Mouse (Mus musculus) forebrain, embryonic 16.5 days (tissue): ENCODE data around the gene Ankrd33b. TPM values are rescaled to one million over a fixed set of nuclear protein-coding genes. Genes with fewer than 3 reads are reported as not detected.

Source experiments
- ATAC-seq: fragments of 200-750 bp; cut with Nextera tagmentation; 2 replicates; pipeline ENCODE4 v1.8.0; 2017; ENCODE audit warnings: mild to moderate bottlenecking, moderate library complexity
- H3K27ac ChIP-seq: fragments of 300-500 bp; sonication (generic); 2 replicates; pipeline ENCODE4 v1.5.1; 2014; ENCODE audit warnings: low read length, control low read depth
- H3K27me3 ChIP-seq: fragments of 300-500 bp; sonication (generic); replicated peaks from 2 replicates; pipeline ENCODE4 v1.6.1; 2014; ENCODE audit warnings: low read length; ENCODE audit not compliant: control insufficient read depth, insufficient read depth
- H3K36me3 ChIP-seq: fragments of 300-500 bp; sonication (generic); 2 replicates; pipeline ENCODE4 v1.6.1; 2014; ENCODE audit not compliant: control insufficient read depth, insufficient read depth
- H3K4me1 ChIP-seq: fragments of 300-500 bp; sonication (generic); replicated peaks from 2 replicates; pipeline ENCODE4 v1.6.1; 2014; ENCODE audit warnings: low read length; ENCODE audit not compliant: control insufficient read depth, insufficient read depth
- H3K4me2 ChIP-seq: fragments of 300-500 bp; sonication (generic); 2 replicates; pipeline ENCODE4 v1.6.1; 2014; ENCODE audit warnings: mild to moderate bottlenecking, low read length, control low read depth
- H3K4me3 ChIP-seq: fragments of 300-500 bp; sonication (generic); replicated peaks from 2 replicates; pipeline ENCODE4 v1.5.1; 2014; ENCODE audit warnings: mild to moderate bottlenecking, low read length, control low read depth
- H3K9ac ChIP-seq: fragments of 300-500 bp; sonication (generic); replicated peaks from 2 replicates; pipeline ENCODE4 v1.6.1; 2014; ENCODE audit warnings: low read depth, low read length, control low read depth
- H3K9me3 ChIP-seq: fragments of 300-500 bp; sonication (generic); 2 replicates; pipeline ENCODE4 v1.6.1; 2016; ENCODE audit warnings: low read length; ENCODE audit not compliant: control insufficient read depth
- WGBS: fragments of 180-500 bp; shearing (Covaris S2); extraction: QIAGEN DNeasy Blood & Tissue Kit; methylation state at CpG from one replicate; pipeline ENCODE4 v1.1.7; 2014; 5-methylcytosine and 5-hydroxymethylcytosine counted together
- polyA plus RNA-seq: library from polyadenylated mRNA; unstranded; fragments of >200 nt; fragmentation: Nextera tagmentation; extraction: Ambion mirVana; gene quantifications from 2 replicates; pipeline ENCODE4 v1.2.1, GENCODE M21; 2015

Ankrd33b gene
- polyA plus RNA-seq, 1 experiment from 2014 or later = 0.53 TPM

DNA sequence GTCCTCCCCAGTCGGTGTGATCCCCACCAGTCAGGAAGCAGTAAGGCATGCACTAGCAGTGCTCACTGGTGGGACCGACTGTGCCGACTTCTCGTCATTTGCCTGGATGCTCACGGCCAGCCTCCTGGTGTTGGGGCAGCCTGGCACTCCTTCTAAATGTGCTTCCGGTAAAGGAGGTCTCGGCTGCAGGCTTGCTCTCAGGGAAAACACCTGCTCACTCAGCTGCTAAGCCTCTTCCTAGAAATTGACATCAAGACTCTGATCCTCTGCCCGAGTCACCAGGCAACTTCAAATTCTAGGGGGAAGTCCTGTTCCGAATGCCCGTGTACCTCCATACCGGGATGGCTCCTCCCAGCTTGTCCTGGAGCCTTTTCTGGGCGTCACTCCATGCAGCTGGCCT, 101.7 kb downstream of the Ankrd33b start:
- H3K4me1 ChIP-seq = no peaks in the 10 kb centered on the region; the same call in 1 of the 2 replicates
- no peaks in the 10 kb centered on the region for H3K9me3 ChIP-seq
- H3K27ac ChIP-seq = no peak overlapping the region
- ATAC-seq = no peak
- H3K36me3 ChIP-seq = no peaks in the 10 kb centered on the region
- H3K4me3 ChIP-seq = no peak overlapping the region
- H3K4me2 ChIP-seq = no peak overlapping the region
- WGBS = 90% methylated on average over 12 of the region's 12 CpGs
- no peak overlapping the region for H3K9ac ChIP-seq
- no peaks in the 10 kb centered on the region for H3K27me3 ChIP-seq

DNA sequence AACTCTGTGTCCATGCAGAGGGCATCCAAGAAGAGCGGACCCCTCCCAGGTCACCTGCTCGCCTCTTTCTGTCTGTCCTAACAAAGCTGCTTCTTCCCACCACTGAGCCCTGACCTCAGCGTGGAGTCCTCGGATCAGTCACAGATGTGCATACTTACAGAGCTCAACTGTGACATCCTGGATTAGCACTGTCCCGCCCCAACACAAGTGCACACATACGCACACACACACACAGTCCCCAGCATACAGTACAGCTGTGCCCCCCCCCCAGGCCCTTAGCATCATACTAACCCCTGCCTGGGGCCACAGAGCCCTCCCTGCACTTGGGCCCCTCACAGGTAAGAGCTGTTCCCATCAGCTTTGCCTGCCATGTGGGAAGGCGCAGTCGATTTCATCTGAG, 102.1 kb downstream of the Ankrd33b start:
- H3K4me1 ChIP-seq = no peaks in the 10 kb centered on the region; the same call in 1 of the 2 replicates
- no peak overlapping the region for H3K27ac ChIP-seq
- no peak overlapping the region for H3K4me2 ChIP-seq
- H3K9ac ChIP-seq = no peak overlapping the region
- H3K4me3 ChIP-seq = no peak overlapping the region
- H3K36me3 ChIP-seq = no peaks in the 10 kb centered on the region
- no peaks in the 10 kb centered on the region for H3K27me3 ChIP-seq
- ATAC-seq = peak; percentile 43
- no peaks in the 10 kb centered on the region for H3K9me3 ChIP-seq
- 92% methylated on average over 8 of the region's 8 CpGs for WGBS

DNA sequence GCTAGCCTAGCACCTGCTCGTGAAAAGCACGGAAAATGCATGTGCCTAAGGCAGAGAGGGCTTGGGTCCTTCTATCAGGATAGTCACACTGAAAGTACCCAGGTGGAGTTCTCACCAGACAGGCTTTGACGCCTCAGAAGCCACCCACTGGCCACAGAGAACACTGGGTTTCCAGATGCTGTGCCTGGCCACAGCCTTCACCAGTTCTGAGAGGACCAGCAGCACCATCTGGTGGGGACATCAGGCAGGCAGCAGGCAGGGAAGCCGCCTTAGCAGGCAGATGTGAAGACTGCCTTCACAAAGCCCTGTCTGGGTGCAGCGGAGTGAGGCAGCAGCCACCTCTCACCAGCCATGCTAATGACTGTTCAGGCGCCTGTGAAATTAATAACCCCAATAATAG, 102.7 kb downstream of the Ankrd33b start:
- Histone ChIP-seq H3K4me2 (no peak overlapping the region), H3K36me3 (no peaks in the 10 kb centered on the region), H3K4me1 (no peaks in the 10 kb centered on the region; the same call in 1 of the 2 replicates), H3K9ac (no peak overlapping the region), H3K4me3 (no peak overlapping the region), H3K27me3 (no peaks in the 10 kb centered on the region), H3K27ac (no peak overlapping the region), H3K9me3 (no peaks in the 10 kb centered on the region)
- 26% methylated on average over 6 of the region's 6 CpGs for WGBS
- ATAC-seq = peak; percentile 93

DNA sequence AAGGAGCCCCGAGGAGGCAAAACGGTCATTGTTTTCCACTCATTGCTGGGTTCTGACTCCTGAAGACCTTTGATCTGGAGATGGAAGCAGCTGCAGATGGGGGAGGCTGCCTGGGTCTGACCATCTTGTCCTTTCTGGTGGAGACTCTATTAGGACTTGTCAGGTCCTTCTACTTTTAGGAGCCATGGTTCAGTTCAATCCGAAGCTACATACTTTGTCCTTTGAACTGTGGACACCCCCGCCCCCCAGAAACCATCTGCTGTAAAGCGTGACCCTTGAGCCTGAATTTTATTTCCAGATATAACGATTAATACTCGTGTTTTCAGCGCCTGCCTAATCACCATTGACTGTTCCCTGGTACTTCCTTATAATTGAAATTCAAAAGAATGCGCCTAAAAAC, 105.2 kb downstream of the Ankrd33b start:
- no peak overlapping the region for H3K9ac ChIP-seq
- H3K36me3 ChIP-seq = no peaks in the 10 kb centered on the region
- H3K9me3 ChIP-seq = no peaks in the 10 kb centered on the region
- no peak overlapping the region for H3K4me2 ChIP-seq
- WGBS = 79% methylated on average over 9 of the region's 9 CpGs
- peaks cover 1% of the 10 kb centered on the region for H3K4me1 ChIP-seq
- H3K4me3 ChIP-seq = no peak overlapping the region
- no peaks in the 10 kb centered on the region for H3K27me3 ChIP-seq
- no peak overlapping the region for H3K27ac ChIP-seq
- no peak for ATAC-seq

DNA sequence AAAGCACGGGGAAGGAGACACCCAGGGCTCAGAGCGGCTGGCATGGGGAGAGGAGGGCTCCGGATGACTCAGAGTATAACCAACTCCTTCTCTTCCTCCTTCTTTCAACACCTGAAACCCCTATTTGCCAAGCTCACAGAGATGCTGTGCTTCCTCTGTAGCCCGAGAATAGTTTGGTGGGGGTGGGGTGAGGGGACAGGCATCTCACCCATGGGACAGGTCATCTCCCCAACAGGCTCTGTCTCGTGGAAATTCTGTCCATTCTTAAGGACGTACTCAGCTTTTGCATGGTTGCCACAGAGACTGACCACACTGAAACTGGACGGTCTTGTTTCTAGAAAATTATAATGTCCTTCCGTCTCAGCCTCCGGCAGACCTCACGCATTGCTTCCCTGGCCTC, 106.4 kb downstream of the Ankrd33b start:
- H3K27me3 ChIP-seq = no peaks in the 10 kb centered on the region
- no peak overlapping the region for H3K27ac ChIP-seq
- H3K4me2 ChIP-seq = no peak overlapping the region
- peaks cover 10% of the 10 kb centered on the region for H3K4me1 ChIP-seq
- no peak overlapping the region for H3K9ac ChIP-seq
- H3K4me3 ChIP-seq = no peak overlapping the region
- ATAC-seq = no peak
- H3K9me3 ChIP-seq = no peaks in the 10 kb centered on the region
- H3K36me3 ChIP-seq = no peaks in the 10 kb centered on the region
- 93% methylated on average over 10 of the region's 10 CpGs for WGBS

DNA sequence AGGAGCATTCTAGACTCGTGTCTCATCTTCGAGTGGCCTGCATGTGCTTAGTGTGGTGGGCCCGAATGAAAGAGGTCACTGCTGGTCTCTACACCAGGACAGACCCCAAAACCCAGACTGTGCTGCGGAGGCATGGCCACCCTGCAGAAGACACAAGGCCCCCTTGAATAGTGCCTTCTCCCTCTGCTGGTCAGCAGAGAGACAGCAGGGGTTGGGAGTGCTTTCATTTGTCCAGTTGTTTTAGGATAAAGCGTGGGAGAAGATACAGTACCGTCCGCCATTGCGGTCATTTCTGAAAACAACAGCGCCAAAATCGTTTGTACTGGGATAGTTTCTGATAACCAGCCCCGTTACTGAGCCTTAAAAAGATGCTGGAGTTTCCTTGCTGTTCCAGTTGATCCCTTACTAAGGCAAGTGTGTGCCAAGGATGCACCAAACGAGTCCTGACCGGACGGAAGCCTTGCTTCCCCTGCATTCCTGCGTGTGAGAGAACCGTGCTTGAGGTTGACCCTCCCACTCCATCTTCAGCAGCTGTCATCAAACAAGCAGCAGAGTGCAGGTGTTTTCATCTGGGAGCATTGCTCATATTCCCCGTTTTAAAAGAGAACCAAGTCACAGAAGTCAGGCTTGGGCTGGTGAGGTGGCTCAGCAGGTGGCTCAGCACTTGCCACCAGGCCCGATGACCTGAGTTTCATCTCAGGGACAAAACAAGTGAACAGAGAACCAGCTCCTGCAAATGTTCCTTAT, 108.7 kb downstream of the Ankrd33b start:
- WGBS = 89% methylated on average over 18 of the region's 18 CpGs
- H3K9ac ChIP-seq = no peak overlapping the region
- ATAC-seq = no peak

DNA sequence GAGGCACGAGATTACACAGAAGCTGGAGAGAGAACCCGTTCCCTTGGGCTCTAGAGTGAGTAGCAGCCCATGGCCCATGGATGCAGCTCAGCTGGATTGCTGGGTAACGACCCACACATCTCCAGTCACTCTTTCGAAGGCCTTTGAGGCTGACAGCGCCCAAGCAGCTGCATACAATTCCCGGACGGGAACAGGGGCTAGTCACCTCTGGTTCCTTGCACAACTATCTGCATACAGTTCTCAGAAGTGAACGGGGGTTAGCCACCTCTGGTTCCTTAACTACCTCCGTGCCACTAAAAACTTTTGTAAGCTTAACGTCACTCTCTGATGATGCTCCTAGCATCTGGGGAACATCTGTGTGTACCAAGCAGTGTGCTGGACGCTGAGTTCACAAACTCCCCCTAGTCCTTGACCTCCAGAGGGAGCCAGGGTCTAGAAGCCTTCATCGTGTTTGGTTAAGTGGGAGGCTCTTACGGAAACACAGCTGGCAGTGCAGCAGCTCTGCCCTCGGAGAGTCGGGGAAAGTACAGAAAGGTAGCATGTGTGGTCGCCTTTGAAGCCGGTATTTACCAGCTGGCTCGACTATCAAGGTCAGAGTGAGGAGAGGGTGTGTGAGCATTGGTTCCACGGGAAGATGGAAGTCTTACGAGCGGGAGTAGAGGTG, 109.4 kb downstream of the Ankrd33b start:
- Histone ChIP-seq H3K4me3 (no peak overlapping the region), H3K9ac (no peak overlapping the region)

More for the DNA sequence above, 108.7 kb downstream of the Ankrd33b start:
- no peaks in the 10 kb centered on the region for H3K9me3 ChIP-seq
- no peak overlapping the region for H3K4me2 ChIP-seq
- H3K4me3 ChIP-seq = no peak overlapping the region
- H3K27ac ChIP-seq = no peak overlapping the region
- H3K36me3 ChIP-seq = no peaks in the 10 kb centered on the region
- no peaks in the 10 kb centered on the region for H3K27me3 ChIP-seq
- H3K4me1 ChIP-seq = peaks cover 10% of the 10 kb centered on the region

DNA sequence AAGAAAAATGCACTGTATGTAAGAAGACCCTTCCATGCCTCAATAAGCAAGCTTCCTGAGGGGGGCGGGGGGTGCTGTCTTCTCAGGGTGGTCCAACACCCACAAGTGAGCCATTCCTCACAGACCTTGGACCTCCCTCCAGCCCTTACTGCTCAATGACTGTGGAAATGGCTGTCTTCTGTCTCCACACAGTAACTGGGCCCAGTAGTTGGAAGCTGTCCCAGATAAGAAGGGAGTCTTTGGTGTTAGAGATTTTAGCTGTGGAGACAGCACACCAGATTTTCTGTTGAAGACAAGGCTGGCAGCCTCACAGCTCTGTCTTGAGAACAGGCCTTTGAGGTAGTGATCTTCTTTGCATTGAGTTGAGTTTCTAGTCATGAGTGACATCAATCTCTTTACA, 110.2 kb downstream of the Ankrd33b start:
- ATAC-seq = no peak
- no peak overlapping the region for H3K27ac ChIP-seq
- no peak overlapping the region for H3K9ac ChIP-seq

More for the DNA sequence above, 109.4 kb downstream of the Ankrd33b start:
- no peaks in the 10 kb centered on the region for H3K9me3 ChIP-seq
- no peak overlapping the region for H3K4me2 ChIP-seq
- no peaks in the 10 kb centered on the region for H3K27me3 ChIP-seq
- no peak for ATAC-seq
- no peak overlapping the region for H3K27ac ChIP-seq
- 79% methylated on average over 21 of the region's 21 CpGs for WGBS
- H3K4me1 ChIP-seq = peaks cover 10% of the 10 kb centered on the region
- H3K36me3 ChIP-seq = no peaks in the 10 kb centered on the region

DNA sequence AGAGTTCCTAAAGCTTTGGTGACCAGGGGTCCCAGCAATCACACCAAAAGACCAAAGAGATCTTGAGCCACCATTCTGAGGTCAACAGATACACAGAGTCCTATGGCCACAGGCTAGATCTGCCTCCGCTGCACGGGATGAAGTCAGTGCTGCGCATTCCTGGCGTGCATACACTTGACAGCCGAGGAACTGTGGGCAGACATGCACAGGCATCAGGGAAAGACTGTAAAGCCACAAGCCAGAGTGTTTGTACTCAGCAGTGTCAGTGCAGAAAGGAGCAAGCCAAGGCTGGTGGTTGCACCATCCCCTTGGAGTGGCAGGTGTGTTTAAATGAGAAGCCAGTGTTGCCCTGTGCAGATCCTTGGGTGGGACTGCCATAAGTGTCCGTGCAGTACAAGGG, 111.8 kb downstream of the Ankrd33b start:
- no peak overlapping the region for H3K27ac ChIP-seq
- H3K36me3 ChIP-seq = no peaks in the 10 kb centered on the region
- peaks cover 11% of the 10 kb centered on the region for H3K4me1 ChIP-seq
- H3K4me3 ChIP-seq = no peak overlapping the region
- no peaks in the 10 kb centered on the region for H3K27me3 ChIP-seq
- no peak for ATAC-seq
- H3K9ac ChIP-seq = no peak overlapping the region
- H3K4me2 ChIP-seq = no peak overlapping the region
- WGBS = 87% methylated on average over 6 of the region's 6 CpGs
- no peaks in the 10 kb centered on the region for H3K9me3 ChIP-seq

More for the DNA sequence above, 110.2 kb downstream of the Ankrd33b start:
- Histone ChIP-seq H3K4me2 (no peak overlapping the region), H3K27me3 (no peaks in the 10 kb centered on the region), H3K4me3 (no peak overlapping the region), H3K36me3 (no peaks in the 10 kb centered on the region), H3K4me1 (peaks cover 10% of the 10 kb centered on the region), H3K9me3 (no peaks in the 10 kb centered on the region)
- WGBS = 89% methylated on average over 1 of the region's 1 CpGs
